Mouse (Mus musculus): ENCODE measurements at regions not wholly inside any gene's neighbourhood (a gene's known extent, or its start where the extent isn't known, plus 50 kb on each side); places are given as distances from the start of the nearest gene placed in this dataset.

DNA sequence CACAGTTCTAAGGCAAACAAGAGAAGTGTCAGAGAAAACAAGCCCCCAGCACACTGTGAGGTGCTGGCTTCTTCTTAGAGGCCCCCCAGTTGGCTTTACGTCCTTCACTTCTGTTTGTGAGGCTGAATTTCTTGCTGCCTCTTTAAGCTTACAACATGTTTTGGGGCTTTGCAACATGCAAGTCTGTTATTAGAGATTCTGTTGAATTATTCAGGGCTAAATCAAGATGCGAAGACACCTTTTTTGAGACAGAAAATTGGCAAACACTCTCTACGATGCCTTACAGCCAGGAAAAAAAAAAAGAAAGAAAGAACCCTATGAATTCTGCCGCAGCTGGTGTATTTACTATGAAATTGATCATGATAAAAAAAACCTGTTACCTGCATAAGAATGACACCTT, 635.6 kb upstream of the Sall1 start:
- dilution Hi-C loops (cut with MboI; ENCODE audit: extremely low pct_ligation_motif_present, extremely low pct_unique_long_range_greater_than_20kb, low sequenced_read_pairs): no loop called here
- H3K4me2 ChIP-seq (ENCODE audit: insufficient read depth, low read depth, poor library complexity, severe bottlenecking): no peak overlapping the region
- H3K9me3 ChIP-seq (replicated peaks; ENCODE audit: low read length): peaks cover 32% of the 10 kb centered on the region
- no peak overlapping the region for H3K27ac ChIP-seq (ENCODE audit: insufficient read depth, low read depth)
- in situ Hi-C loops (cut with MboI; ENCODE audit: low pct_ligation_motif_present, low pct_unique_long_range_greater_than_20kb, low sequenced_read_pairs): no loop called here
- no peaks in the 10 kb centered on the region for H3K4me1 ChIP-seq (ENCODE audit: control insufficient read depth in 1 of 2, insufficient read depth in 2 of 2)
- H3K36me3 ChIP-seq (replicated peaks in 1 of 2; ENCODE audit: control insufficient read depth in 1 of 2, insufficient read depth in 1 of 2, low read length in 1 of 2): no peaks in the 10 kb centered on the region
- H3K79me2 ChIP-seq (replicated peaks; ENCODE audit: control insufficient read depth, extremely low read depth, insufficient read depth, poor library complexity, severe bottlenecking): no peaks in the 10 kb centered on the region
- no peak for DNase-seq (ENCODE audit: extremely low read depth)
- no peak overlapping the region for H3K4me3 ChIP-seq (replicated peaks in 1 of 3; ENCODE audit: low read depth in 2 of 3, low read length in 2 of 3, poor library complexity in 1 of 3)
- H3K9ac ChIP-seq (ENCODE audit: insufficient read depth, low read depth): no peak overlapping the region
- no peak for TF ChIP-seq GABPA (IDR thresholded peaks at IDR 0.05; ENCODE audit: insufficient replicate concordance, low read depth, low read length)
- no peak for TF ChIP-seq SIN3A (IDR thresholded peaks at IDR 0.05; ENCODE audit: low read length)
- no peak for TF ChIP-seq USF1 (IDR thresholded peaks at IDR 0.05; ENCODE audit: low read depth, low read length)
- TF ChIP-seq RAD21 (IDR thresholded peaks at IDR 0.05; ENCODE audit: low read depth, low read length): no peak
- TF ChIP-seq HCFC1 (IDR thresholded peaks at IDR 0.05; ENCODE audit: low read depth, low read length): no peak
- TF ChIP-seq JUN (IDR thresholded peaks at IDR 0.05; ENCODE audit: insufficient read depth, low read depth, low read length): no peak
- no peaks in the 10 kb centered on the region for H3K27me3 ChIP-seq (replicated peaks)

DNA sequence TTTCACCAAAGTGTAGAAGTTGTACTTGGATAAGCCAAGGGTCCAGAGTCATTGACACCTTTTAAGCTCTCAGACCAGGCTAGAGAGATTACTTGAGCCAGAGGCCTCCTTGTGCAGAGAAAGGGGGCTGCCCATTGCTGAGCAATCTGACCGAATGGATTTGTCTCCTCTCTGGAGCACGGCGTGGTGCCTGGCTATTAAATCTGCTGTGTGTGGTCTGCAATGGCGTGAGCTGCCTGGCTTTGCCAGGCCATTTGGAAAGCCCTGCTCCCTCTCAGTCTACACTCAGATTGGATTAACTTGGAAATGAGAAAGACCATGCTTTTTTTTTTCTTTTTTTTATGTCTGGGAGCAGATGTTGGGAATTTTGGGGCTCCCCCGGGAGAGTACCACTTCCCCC, 633.3 kb upstream of the Sall1 start:
- no peak overlapping the region for H3K4me3 ChIP-seq (replicated peaks in 1 of 3; ENCODE audit: low read depth in 2 of 3, low read length in 2 of 3, poor library complexity in 1 of 3)
- peaks cover 24% of the 10 kb centered on the region for H3K9me3 ChIP-seq (replicated peaks; ENCODE audit: low read length)
- no peaks in the 10 kb centered on the region for H3K36me3 ChIP-seq (replicated peaks in 1 of 2; ENCODE audit: control insufficient read depth in 1 of 2, insufficient read depth in 1 of 2, low read length in 1 of 2)
- no peaks in the 10 kb centered on the region for H3K4me1 ChIP-seq (ENCODE audit: control insufficient read depth in 1 of 2, insufficient read depth in 2 of 2)
- in situ Hi-C loops (cut with MboI; ENCODE audit: low pct_ligation_motif_present, low pct_unique_long_range_greater_than_20kb, low sequenced_read_pairs) (no loop called here), dilution Hi-C loops (cut with MboI; ENCODE audit: extremely low pct_ligation_motif_present, extremely low pct_unique_long_range_greater_than_20kb, low sequenced_read_pairs) (no loop called here)
- H3K27me3 ChIP-seq (replicated peaks): no peaks in the 10 kb centered on the region
- TF ChIP-seq POLR2AphosphoS2 (IDR thresholded peaks at IDR 0.05; ENCODE audit: low read depth, low read length): no peak
- no peak overlapping the region for H3K27ac ChIP-seq (ENCODE audit: insufficient read depth, low read depth)
- no peak overlapping the region for H3K9ac ChIP-seq (ENCODE audit: insufficient read depth, low read depth)
- no peaks in the 10 kb centered on the region for H3K79me2 ChIP-seq (replicated peaks; ENCODE audit: control insufficient read depth, extremely low read depth, insufficient read depth, poor library complexity, severe bottlenecking)
- H3K4me2 ChIP-seq (ENCODE audit: insufficient read depth, low read depth, poor library complexity, severe bottlenecking): no peak overlapping the region
- DNase-seq (ENCODE audit: extremely low read depth): no peak

DNA sequence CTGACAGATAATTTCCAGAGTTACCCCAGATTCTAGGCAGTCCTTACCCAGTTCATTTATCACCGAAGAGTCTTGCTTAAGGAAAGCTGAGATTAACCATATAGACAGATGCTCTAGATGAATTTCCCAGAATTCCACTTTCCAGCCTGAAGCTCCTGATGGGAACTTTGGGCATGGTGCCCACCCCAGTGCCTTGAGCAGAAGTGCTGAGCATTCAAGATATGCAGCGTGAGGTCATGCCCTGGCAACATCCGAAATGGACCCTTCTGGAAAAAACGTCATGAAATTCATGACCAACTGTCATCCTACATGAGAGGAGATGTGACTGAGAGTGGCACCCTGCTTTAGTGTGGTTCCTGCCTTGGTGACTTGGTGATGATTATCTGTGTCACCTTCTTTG, 629.9 kb upstream of the Sall1 start:
- in situ Hi-C loops (cut with MboI; ENCODE audit: low pct_ligation_motif_present, low pct_unique_long_range_greater_than_20kb, low sequenced_read_pairs) (no loop called here), dilution Hi-C loops (cut with MboI; ENCODE audit: extremely low pct_ligation_motif_present, extremely low pct_unique_long_range_greater_than_20kb, low sequenced_read_pairs) (no loop called here)
- H3K27me3 ChIP-seq (replicated peaks): no peaks in the 10 kb centered on the region
- no peak overlapping the region for H3K4me2 ChIP-seq (ENCODE audit: insufficient read depth, low read depth, poor library complexity, severe bottlenecking)
- H3K79me2 ChIP-seq (replicated peaks; ENCODE audit: control insufficient read depth, extremely low read depth, insufficient read depth, poor library complexity, severe bottlenecking): no peaks in the 10 kb centered on the region
- no peaks in the 10 kb centered on the region for H3K36me3 ChIP-seq (replicated peaks in 1 of 2; ENCODE audit: control insufficient read depth in 1 of 2, insufficient read depth in 1 of 2, low read length in 1 of 2)
- no peak for DNase-seq (ENCODE audit: extremely low read depth)
- H3K27ac ChIP-seq (ENCODE audit: insufficient read depth, low read depth): no peak overlapping the region
- no peaks in the 10 kb centered on the region for H3K4me1 ChIP-seq (ENCODE audit: control insufficient read depth in 1 of 2, insufficient read depth in 2 of 2)
- no peak overlapping the region for H3K4me3 ChIP-seq (replicated peaks in 1 of 3; ENCODE audit: low read depth in 2 of 3, low read length in 2 of 3, poor library complexity in 1 of 3)
- H3K9me3 ChIP-seq (replicated peaks; ENCODE audit: low read length): peaks cover 26% of the 10 kb centered on the region
- H3K9ac ChIP-seq (ENCODE audit: insufficient read depth, low read depth): no peak overlapping the region
- TF ChIP-seq IRF4 (IDR thresholded peaks at IDR 0.05; ENCODE audit: low read depth, low read length) (no peak), NRF1 (IDR thresholded peaks at IDR 0.05; ENCODE audit: low read depth, low read length) (no peak), MAFK (IDR thresholded peaks at IDR 0.05; ENCODE audit: insufficient replicate concordance, low read length) (no peak)
